ENCODE assay signal across 19 mouse cellular contexts in the genomic region with DNA sequence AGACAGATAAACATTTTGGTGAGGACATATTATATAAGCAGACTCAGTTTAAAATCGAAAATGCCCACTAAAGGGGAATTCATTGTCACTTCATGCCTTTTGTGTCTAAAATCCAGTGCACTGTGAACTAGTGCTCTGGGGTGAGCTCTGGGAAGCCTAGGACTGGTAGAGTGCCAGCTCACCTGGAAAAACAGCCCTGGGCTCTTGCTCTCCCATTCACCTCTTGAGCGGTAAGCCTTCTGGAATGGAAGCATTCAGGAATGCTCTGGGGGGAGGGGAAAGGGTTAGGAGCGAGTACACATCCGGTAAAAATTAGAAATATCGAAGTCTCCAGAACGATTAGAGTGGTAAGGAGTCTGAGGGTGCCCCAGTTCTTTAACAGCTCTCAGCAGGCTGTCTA. TPM values are rescaled to one million over a fixed set of nuclear protein-coding genes. Genes with fewer than 3 reads are reported as not detected.
A peak's percentile ranks its signal among the peaks of the same experiment; 100 is the strongest.
DNase-seq lines count a peak whose midpoint lies in the region; ATAC-seq and TF ChIP-seq lines count a peak whose summit lies in the region.
"Had no signal": no experiment of that assay in that cellular context is flagged by ENCODE, and none has a peak within 500 bp of the region (broad histone marks: within the 10 kb centered on the region; RNA-seq: fewer than 3 reads in every experiment).

No protein-coding gene starts in this region.

- H3K9ac ChIP-seq in embryonic facial prominence, embryonic 11.5 days (replicated peaks; ENCODE audit: low read length): no peak overlapping the region
- no peak overlapping the region for H3K9ac ChIP-seq in ES-Bruce4 (ENCODE audit: low read depth, poor library complexity, severe bottlenecking)
- H3K9ac ChIP-seq: embryonic facial prominence, embryonic 12.5 days; forebrain, postnatal 0 days; heart, embryonic 15.5 days; liver, embryonic 12.5 days; neural tube, embryonic 15.5 days had no signal

- no peak for TF ChIP-seq POLR2A in ES-Bruce4 (IDR thresholded peaks at IDR 0.05; ENCODE audit: insufficient read depth, low read length)

- no peak overlapping the region for H3K27ac ChIP-seq in embryonic facial prominence, embryonic 11.5 days (replicated peaks; ENCODE audit: low read depth, low read length)
- no peak overlapping the region for H3K27ac ChIP-seq in embryonic facial prominence, embryonic 10.5 days (replicated peaks)
- peak overlapping the region; percentile 11; the same call in 1 of the 2 replicates for H3K27ac ChIP-seq in ES-Bruce4 (ENCODE audit: insufficient read depth, low read length)
- H3K27ac ChIP-seq: embryonic facial prominence, embryonic 12.5 days; heart, embryonic 15.5 days; liver, embryonic 12.5 days; neural tube, embryonic 15.5 days; stomach, postnatal 0 days had no signal

- H3K4me1 ChIP-seq in embryonic facial prominence, embryonic 11.5 days (ENCODE audit: control insufficient read depth, insufficient read depth, low read length): no peaks in the 10 kb centered on the region; the same call in 1 of the 2 replicates
- peaks cover 37% of the 10 kb centered on the region for H3K4me1 ChIP-seq in embryonic facial prominence, embryonic 10.5 days
- H3K4me1 ChIP-seq in ES-Bruce4 (ENCODE audit: control insufficient read depth, insufficient read depth, low read length): peaks cover 6% of the 10 kb centered on the region
- H3K4me1 ChIP-seq: neural tube, embryonic 15.5 days had no signal

- H3K4me2 ChIP-seq in embryonic facial prominence, embryonic 11.5 days (ENCODE audit: low read depth, low read length): no peak overlapping the region
- H3K4me2 ChIP-seq: embryonic facial prominence, embryonic 12.5 days; heart, embryonic 15.5 days; liver, embryonic 12.5 days; neural tube, embryonic 15.5 days had no signal

- H3K4me3 ChIP-seq in embryonic facial prominence, embryonic 11.5 days (ENCODE audit: low read depth, low read length): no peak overlapping the region
- no peak overlapping the region for H3K4me3 ChIP-seq in embryonic facial prominence, embryonic 10.5 days
- no peak overlapping the region for H3K4me3 ChIP-seq in ES-Bruce4 (ENCODE audit: low read depth, low read length)
- H3K4me3 ChIP-seq: embryonic facial prominence, embryonic 12.5 days; heart, embryonic 15.5 days; liver, embryonic 12.5 days; myocyte; neural tube, embryonic 15.5 days had no signal

- H3K9me3 ChIP-seq in embryonic facial prominence, embryonic 11.5 days (replicated peaks; ENCODE audit: control insufficient read depth, low read length): no peaks in the 10 kb centered on the region
- H3K9me3 ChIP-seq in embryonic facial prominence, embryonic 10.5 days: no peaks in the 10 kb centered on the region
- H3K9me3 ChIP-seq in ES-Bruce4 (replicated peaks; ENCODE audit: control insufficient read depth, insufficient read depth, low read length, poor library complexity, severe bottlenecking): peaks cover 5% of the 10 kb centered on the region; the same call in 1 of the 2 replicates
- H3K9me3 ChIP-seq: embryonic facial prominence, embryonic 12.5 days; heart, embryonic 15.5 days; liver, embryonic 12.5 days; neural tube, embryonic 15.5 days had no signal

- H3K27me3 ChIP-seq in embryonic facial prominence, embryonic 11.5 days (ENCODE audit: control insufficient read depth, insufficient read depth, low read length): no peaks in the 10 kb centered on the region
- H3K27me3 ChIP-seq in embryonic facial prominence, embryonic 10.5 days (replicated peaks; ENCODE audit: low read depth, poor library complexity, severe bottlenecking): no peaks in the 10 kb centered on the region
- no peaks in the 10 kb centered on the region for H3K27me3 ChIP-seq in ES-Bruce4 (ENCODE audit: control insufficient read depth, insufficient read depth, low read length, poor library complexity, severe bottlenecking)
- H3K27me3 ChIP-seq: embryonic facial prominence, embryonic 12.5 days; heart, embryonic 15.5 days; liver, embryonic 12.5 days; neural tube, embryonic 15.5 days had no signal

- peak; percentile 41 for DNase-seq in embryonic facial prominence, embryonic 11.5 days (ENCODE audit: low spot score)
- DNase-seq in embryonic facial prominence, embryonic 10.5 days (ENCODE audit: low spot score): no peak
- peak; percentile 66 for DNase-seq in gonadal fat pad, adult 2 months (ENCODE audit: low read depth)
- DNase-seq in kidney, postnatal 36 days: peak; percentile 77 to 80
- no peak for DNase-seq in adrenal gland, postnatal 36 days
- no peak for DNase-seq in spleen, postnatal 14 days (ENCODE audit: low spot score in 2 of 2)
- DNase-seq: adrenal gland, postnatal 14 days; heart, adult 18-20 months; layer of hippocampus, postnatal 36 days; midbrain, embryonic 14.5 days; right cerebral cortex, postnatal 25 days had no signal

- ATAC-seq in embryonic facial prominence, embryonic 11.5 days (replicated peaks; ENCODE audit: insufficient number of reproducible peaks, low FRiP score, low TSS enrichment, low read depth): no peak
- ATAC-seq: forebrain, postnatal 0 days; liver, embryonic 12.5 days had no signal

- 49% methylated on average over 6 of the region's 6 CpGs for WGBS in embryonic facial prominence, embryonic 11.5 days
- WGBS in embryonic facial prominence, embryonic 10.5 days: 47% methylated on average over 6 of the region's 6 CpGs

- no peaks in the 10 kb centered on the region for H3K36me3 ChIP-seq in embryonic facial prominence, embryonic 11.5 days (replicated peaks; ENCODE audit: control insufficient read depth, insufficient read depth, low read depth, low read length)
- no peaks in the 10 kb centered on the region for H3K36me3 ChIP-seq in embryonic facial prominence, embryonic 10.5 days (replicated peaks)
- no peaks in the 10 kb centered on the region for H3K36me3 ChIP-seq in ES-Bruce4 (ENCODE audit: control insufficient read depth, insufficient read depth, low read length, poor library complexity, severe bottlenecking)
- H3K36me3 ChIP-seq: embryonic facial prominence, embryonic 12.5 days; heart, embryonic 15.5 days; liver, embryonic 12.5 days; neural tube, embryonic 15.5 days had no signal

- 0 out of 2 replicates have a peak, but pooled peaks have one; percentile 43 for TF ChIP-seq EP300 in ES-Bruce4 (IDR thresholded peaks at IDR 0.05; ENCODE audit: insufficient read depth, low read depth, low read length)

- TF ChIP-seq CTCF in ES-Bruce4 (IDR thresholded peaks at IDR 0.05; ENCODE audit: low read depth, low read length): no peak

RNA-seq across cellular contexts. Expression of a gene that starts 53.4 kb away (rescaled TPM):
- polyA plus RNA-seq in embryonic facial prominence, embryonic 11.5 days (2014; fragmentation: Nextera tagmentation; extraction: Ambion mirVana): 23.1 and 23.8 TPM in 2 replicates
- 23.0 and 25.7 TPM in 2 replicates for polyA plus RNA-seq in embryonic facial prominence, embryonic 10.5 days (2016; fragmentation: Nextera tagmentation; extraction: Ambion mirVana)
- polyA plus RNA-seq in ES-Bruce4 (2011; ENCODE audit: insufficient read depth, insufficient read length, low read depth, missing spikeins): 50.0 and 64.4 TPM in 2 replicates
- 14.9 and 24.1 TPM in 2 replicates for polyA plus RNA-seq in gonadal fat pad, adult 2 months (2012; rRNA removed)
- total RNA-seq in adrenal gland, postnatal 36 days (2021): 100 to 1,000 TPM in 1 of 2 experiments, 10 to 100 TPM in 1; 70.1 to 109 TPM

Comparison
In these comparisons a context has a peak if more than half of its experiments do, and no peak if none do; other contexts are left out.
1. DNase-seq: peak in embryonic facial prominence, embryonic 11.5 days (single experiment), gonadal fat pad, adult 2 months (single experiment) and kidney, postnatal 36 days (2 of 2); none in embryonic facial prominence, embryonic 10.5 days (single experiment), adrenal gland, postnatal 36 days (0 of 2) and spleen, postnatal 14 days (0 of 2).